21 mouse cellular contexts compared by ENCODE assay signal in genomic region chr13:85505046-85505445, GRCm38 (mm10).
DNase-seq lines count a peak whose midpoint lies in the region; ATAC-seq lines count a peak whose summit lies in the region.
"Had no signal": no experiment of that assay in that cellular context is flagged by ENCODE, and none has a peak within 500 bp of the region (broad histone marks: within the 10 kb centered on the region; RNA-seq: fewer than 3 reads in every experiment).

No protein-coding gene starts in this region.

- H3K4me3 ChIP-seq in liver, embryonic 11.5 days (ENCODE audit: low read depth, low read length), result no peak overlapping the region
- H3K4me3 ChIP-seq: forebrain, embryonic 10.5 days; hindbrain, embryonic 12.5 days; neural tube, embryonic 12.5 days had no signal

- no peaks in the 10 kb centered on the region for H3K36me3 ChIP-seq in liver, embryonic 11.5 days (ENCODE audit: control insufficient read depth, insufficient read depth, low read length)
- H3K36me3 ChIP-seq in splenic B cell, adult 2 months (ENCODE audit: control insufficient read depth, insufficient read depth, low read length, poor library complexity, severe bottlenecking), result no peaks in the 10 kb centered on the region
- H3K36me3 ChIP-seq: forebrain, embryonic 10.5 days; hindbrain, embryonic 12.5 days; neural tube, embryonic 12.5 days had no signal

- no peak for DNase-seq in liver, embryonic 11.5 days (ENCODE audit: low spot score)
- DNase-seq in liver, result no peak
- peak; percentile 8 for DNase-seq in splenic B cell, adult 2 months (ENCODE audit: low read depth, low spot score)
- no peak for DNase-seq in layer of hippocampus, postnatal 25 days (ENCODE audit: extremely low spot score in 1 of 2, low spot score in 1 of 2)
- no peak for DNase-seq in heart, adult 9 months (ENCODE audit: low spot score in 2 of 2)
- DNase-seq: adrenal gland, postnatal 10 days; cerebellum, adult 11 months; cerebellum, postnatal 14 days; forebrain, postnatal 0 days; heart, postnatal 14 days; layer of hippocampus, postnatal 36 days; lung, adult 18-20 months; lung, postnatal 14 days; thymus, adult 18-20 months had no signal

- H3K4me2 ChIP-seq in liver, embryonic 11.5 days, result no peak overlapping the region
- H3K4me2 ChIP-seq: heart, embryonic 11.5 days; hindbrain, embryonic 12.5 days; neural tube, embryonic 12.5 days had no signal

- H3K27me3 ChIP-seq in liver, embryonic 11.5 days (replicated peaks; ENCODE audit: control insufficient read depth, insufficient read depth, low read length), result no peaks in the 10 kb centered on the region
- no peaks in the 10 kb centered on the region for H3K27me3 ChIP-seq in splenic B cell, adult 2 months (ENCODE audit: control insufficient read depth, insufficient read depth, low read length, poor library complexity, severe bottlenecking)
- H3K27me3 ChIP-seq: hindbrain, embryonic 12.5 days; neural tube, embryonic 12.5 days had no signal

- H3K9ac ChIP-seq in liver, embryonic 11.5 days (ENCODE audit: low read depth, low read length), result no peak overlapping the region
- H3K9ac ChIP-seq: forebrain, postnatal 0 days; hindbrain, embryonic 12.5 days; neural tube, embryonic 12.5 days had no signal

- H3K9me3 ChIP-seq in liver, embryonic 11.5 days (ENCODE audit: control insufficient read depth, low read length), result no peaks in the 10 kb centered on the region
- H3K9me3 ChIP-seq: forebrain, embryonic 10.5 days; hindbrain, embryonic 12.5 days; neural tube, embryonic 12.5 days had no signal

- peaks cover 19% of the 10 kb centered on the region for H3K4me1 ChIP-seq in liver, embryonic 11.5 days (replicated peaks; ENCODE audit: control insufficient read depth, insufficient read depth, low read length)
- H3K4me1 ChIP-seq: hindbrain, embryonic 12.5 days; neural tube, embryonic 12.5 days had no signal

- WGBS in liver, embryonic 11.5 days, result 41% methylated on average over 4 of the region's 4 CpGs

- H3K27ac ChIP-seq in liver, embryonic 11.5 days (ENCODE audit: low read depth, low read length), result 0 out of 2 replicates have a peak overlapping the region, but pooled peaks have one; percentile 32
- H3K27ac ChIP-seq: forebrain, embryonic 10.5 days; hindbrain, embryonic 12.5 days; neural tube, embryonic 12.5 days had no signal

- ATAC-seq in liver, embryonic 11.5 days (replicated peaks; ENCODE audit: low FRiP score), result no peak
- peak; percentile 26 for ATAC-seq in CD4-positive, CD25-positive, alpha-beta regulatory T cell, adult 4 months
- 0 out of 2 replicates have a peak, but pooled peaks have one; percentile 3 for ATAC-seq in granulocyte monocyte progenitor cell, adult 5-6 weeks (replicated peaks; ENCODE audit: poor library complexity, severe bottlenecking)
- ATAC-seq: forebrain, postnatal 0 days; intestine, embryonic 16.5 days had no signal
